Mouse (Mus musculus) frontal cortex, adult 2 months (tissue): ENCODE data around the gene Car5a. TPM values are rescaled to one million over a fixed set of nuclear protein-coding genes. Genes with fewer than 3 reads are reported as not detected.

Source experiments
- DNase-seq, 2 experiments: peaks; one replicate each; pipeline ENCODE4 v3.0.0; 2022; ENCODE audit warnings: low spot score in 1 of 2; ENCODE audit errors: extremely low spot score in 1 of 2
- polyA plus RNA-seq: library from polyadenylated mRNA; depleted of rRNA; stranded (reverse); fragments of >200 nt; gene quantifications from 2 replicates; pipeline ENCODE4 v1.2.3, GENCODE M21; 2012; rRNA removed

Car5a gene
- 0.34 and 0.40 TPM in 2 replicates for polyA plus RNA-seq

DNA sequence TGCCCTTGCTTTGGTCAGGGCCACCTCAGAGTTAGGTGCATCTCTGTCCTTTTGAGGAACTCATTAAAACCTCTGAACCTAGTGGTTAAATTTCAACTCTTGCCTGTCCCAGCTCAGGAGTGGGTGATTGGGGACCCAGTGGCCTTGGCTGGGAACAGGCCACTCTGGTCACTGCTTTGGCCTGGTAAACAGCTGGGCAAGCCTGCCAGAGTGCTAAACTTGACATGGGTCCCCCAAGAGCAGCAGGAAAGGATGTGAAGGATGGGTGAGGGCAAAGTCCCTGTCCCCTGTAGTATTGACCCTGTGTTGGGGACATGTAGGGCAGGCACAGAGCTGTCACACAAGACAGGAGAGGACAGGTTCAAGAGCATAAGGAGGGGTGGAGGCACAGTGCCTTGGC, at the start of gene Car5a:
Car5a (minus strand) TSS at position 74 of the 400 bp plus-strand sequence.
- DNase-seq: no peak

DNA sequence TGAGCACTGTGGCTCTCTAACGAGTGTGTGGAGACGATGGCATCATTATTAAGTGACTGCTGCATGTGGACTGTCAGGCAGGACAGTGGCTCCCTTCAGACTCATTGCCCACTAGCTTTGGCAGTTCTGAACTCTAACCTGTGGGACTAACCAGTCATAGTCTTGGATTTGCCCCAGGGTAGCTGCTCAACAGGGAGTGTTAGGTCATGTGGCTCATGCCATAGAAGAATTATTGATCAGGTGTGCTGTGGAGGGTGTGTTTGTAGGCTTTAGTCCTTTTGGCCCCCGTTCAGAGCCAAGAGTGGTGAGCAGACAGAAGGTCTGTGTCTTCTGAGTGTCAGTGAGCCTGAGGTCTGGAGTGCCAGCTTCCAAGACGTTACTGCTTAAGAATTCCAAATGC, 48.2 kb upstream of the Car5a start:
- DNase-seq: no peak

DNA sequence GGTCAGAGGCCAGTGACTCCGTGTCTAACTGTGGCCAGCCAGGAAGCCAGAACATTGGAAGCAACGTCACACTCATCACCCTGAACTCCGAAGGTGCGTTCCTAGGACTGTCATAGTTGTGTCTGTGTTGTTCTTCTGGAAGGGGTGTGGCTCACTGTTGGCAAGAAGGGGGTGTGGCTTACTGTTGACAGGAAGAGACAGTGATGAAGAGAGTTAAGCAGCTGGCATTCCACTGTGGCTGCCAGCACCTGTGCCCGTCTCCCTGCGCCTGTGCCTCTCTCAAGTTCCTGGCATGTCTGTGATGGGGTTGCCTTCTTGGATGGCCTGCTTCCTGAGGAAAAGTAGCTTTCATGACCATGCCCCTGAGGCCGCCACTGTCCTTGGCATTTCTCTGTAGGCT, 46.9 kb upstream of the Car5a start:
- no peak for DNase-seq

DNA sequence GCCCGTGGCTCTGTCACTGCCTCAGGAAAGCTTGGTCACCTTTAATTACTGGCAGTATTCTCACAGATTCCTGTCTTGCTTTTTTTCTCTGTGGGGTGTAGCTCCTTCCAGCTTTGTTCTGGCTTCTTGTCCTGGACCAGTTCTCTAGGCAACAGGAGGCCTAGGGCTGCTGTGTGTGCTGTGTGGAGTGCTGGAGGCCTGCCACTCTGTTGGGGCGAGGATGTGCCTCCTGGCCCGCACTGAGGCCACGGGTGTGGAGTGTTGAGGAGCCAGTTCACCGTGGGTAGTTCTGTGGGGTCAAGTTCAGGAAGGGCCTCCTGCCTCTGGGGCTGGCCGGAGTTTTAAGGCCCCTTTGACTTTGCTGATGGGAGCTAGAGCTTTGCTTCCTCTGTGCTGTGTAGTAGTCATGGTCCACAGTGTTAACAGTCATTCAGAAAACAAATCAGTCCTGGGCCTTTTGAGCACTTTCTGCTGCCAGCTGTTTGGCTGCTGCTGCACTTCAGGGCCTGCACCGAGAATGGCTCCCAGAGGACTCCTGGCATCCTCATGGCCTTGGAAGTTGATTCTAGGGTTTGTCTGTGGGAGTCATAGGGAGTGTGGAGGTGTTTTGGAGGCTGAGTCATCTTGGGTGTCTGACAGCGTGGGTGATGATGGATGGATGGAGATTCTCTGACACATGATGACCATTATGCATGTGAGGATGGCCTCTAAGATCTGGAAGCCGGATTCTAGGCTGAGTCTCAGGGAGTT, 46.0 kb upstream of the Car5a start:
- DNase-seq: no peak

DNA sequence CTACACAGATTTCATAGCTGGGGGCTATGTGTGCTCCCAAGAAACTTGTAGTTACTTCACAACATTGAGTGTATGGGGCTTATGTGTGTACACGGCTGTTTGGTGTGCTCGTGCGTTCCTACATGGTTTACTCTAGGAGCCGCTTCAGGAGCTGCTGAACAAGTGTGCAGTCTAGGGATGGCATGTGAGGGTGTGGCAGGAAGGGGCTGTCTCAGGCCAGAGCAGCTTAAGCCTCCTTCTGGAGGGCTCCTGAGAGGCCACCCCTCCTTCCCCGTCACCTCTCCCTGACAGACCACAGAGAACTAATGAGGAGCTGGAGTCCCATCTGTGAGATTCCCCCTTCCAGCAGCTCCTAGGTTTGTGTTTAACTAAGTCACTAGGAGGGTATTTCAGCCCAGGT, 43.2 kb upstream of the Car5a start:
- no peak for DNase-seq

DNA sequence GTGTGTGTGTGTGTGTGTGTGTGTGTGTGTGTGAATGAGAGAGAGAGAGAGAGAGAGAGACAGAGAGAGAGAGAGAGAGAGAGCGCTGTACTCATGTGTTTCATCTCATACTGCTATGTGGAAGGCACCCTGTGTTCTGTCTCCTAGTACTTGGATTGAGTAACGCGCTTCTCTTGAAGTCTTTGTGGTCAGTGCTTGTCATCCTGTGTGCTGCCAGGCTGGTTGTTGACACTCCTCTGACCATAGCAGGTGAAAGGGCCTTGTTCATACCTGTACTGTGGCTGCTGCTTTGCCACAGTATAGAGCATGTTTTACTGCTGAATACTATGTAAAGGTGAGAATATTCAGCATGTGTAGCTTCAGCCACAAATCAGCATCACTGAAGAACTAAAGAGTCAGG, 41.0 kb upstream of the Car5a start:
- no peak for DNase-seq

DNA sequence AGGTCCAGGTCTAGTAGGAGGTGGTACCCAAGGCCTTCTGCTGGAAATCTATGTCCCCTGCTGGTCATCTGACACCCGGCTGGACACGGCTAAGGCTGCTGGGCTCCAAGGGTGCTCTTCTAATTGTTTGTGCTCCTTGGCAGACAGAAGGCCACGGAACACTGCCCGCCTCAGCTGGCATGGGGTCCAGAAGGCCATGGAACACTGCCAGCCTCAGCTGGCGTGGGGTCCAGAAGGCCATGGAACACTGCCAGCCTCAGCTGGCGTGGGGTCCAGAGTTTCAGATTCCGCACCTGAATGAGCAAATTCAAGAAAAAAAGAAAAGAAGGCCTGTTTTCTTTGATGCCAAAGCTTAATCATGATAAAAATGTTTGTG, 36.8 kb upstream of the Car5a start:
- DNase-seq: no peak

DNA sequence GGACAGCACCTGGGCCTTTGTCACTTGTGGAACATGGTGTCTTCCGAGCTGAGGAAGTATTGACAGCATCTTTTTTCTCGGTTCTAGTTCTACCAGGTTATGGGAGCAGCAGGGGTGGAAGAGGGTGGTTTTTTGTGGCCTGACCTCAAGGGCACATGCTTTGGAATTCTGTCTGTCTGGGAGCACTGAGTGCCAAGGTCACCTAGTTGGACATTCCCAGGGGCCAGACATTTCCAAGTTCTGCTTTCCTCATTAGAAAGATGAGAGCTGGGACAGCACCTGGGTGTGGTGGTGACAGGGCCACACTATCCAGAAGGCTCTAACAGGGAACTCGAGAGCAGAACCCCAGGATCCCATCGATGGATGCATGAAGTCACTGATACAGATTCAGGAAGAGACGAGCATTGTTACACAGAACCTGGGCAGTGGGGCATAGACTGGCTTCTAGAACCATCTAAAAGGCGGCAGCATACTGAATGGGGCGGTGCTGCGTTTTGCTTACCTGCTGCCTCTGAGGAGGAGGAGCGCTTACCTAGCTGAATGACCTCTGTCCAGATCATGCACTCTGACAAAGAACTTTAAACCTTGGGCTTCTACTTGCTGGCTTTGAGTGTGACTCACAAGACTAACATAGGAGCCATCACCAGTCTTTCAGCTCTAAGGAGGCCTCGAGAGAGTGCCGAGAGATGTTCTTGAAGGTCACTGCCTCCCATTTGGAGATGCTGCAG, 36.3 kb upstream of the Car5a start:
- no peak for DNase-seq

DNA sequence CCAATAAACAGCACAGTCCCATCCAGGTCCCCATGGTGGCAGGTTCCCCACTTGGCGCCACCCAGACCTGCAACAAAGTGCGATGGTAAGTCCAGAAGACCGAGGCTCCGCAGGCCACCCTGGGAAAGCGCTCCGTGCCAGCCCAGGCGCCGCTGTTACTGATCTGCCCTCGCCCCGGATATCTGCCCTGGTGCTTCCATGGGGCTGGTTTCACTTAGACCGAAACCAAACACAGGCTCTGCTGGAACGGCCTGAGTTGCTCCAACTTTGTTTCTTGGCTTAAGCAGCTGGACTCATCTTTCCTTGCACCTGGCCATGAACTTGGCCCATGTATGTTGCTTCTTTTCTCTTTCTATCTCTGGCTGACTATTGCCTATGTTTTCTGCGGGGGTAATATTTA, 34.0 kb upstream of the Car5a start:
- DNase-seq: no peak

DNA sequence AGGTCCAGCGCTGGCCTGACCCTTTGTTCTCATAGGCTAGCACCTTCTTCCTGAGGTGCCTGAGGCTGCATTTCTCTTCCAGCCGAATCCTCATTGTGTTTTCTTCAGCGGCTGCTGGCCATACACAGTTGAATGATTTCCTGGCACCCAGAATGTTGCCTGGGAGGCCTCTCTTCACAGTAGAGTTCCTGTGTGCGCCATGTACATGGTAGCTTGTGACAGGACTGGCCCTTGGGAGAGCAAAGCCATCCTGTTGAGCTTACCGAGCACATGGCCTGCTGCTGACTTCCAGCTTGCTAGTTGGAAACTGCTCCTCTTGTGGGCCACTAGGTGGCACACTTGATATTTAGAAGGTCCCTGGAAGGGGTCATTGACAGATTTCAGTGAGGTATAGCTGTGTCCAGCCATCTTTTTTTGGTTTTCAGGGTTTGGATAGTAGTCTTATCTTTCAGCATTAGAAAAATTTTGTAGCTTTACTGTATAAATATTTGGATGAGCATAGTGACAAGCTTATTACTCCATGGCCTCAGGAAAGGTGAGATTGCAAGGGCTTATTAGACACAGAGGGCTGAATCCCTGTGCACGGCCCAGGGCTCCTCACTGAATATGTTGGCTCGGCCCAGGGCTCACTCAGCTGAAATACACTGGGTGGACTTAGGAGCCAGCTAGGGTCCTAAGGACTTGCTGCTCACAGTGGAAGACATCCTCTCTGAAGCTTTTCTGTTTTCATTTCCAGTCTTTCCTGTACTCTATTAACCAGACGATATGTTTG, 33.3 kb upstream of the Car5a start:
- peak in 1 of 2 experiments; percentile 64 for DNase-seq

DNA sequence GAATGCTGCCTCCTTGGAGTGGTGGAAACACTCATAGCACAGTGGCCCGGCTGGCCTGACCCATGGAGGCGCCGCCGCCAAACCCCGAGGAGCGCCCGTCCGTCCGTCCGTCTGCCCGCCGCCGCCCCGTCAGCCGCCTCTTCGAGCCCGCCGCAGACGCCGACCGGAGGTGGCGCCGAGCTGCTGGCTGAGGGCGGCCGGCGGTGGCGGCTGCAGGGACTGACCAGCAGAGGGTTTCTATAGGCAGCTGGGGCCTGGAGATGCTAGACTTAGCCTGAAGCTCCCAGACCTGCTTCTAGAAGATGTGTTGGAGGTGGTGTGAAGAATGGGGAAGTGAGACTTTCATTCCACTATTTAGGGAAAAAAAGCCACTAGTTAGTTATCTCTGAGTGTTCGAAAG, 29.2 kb upstream of the Car5a start:
- DNase-seq: no peak

DNA sequence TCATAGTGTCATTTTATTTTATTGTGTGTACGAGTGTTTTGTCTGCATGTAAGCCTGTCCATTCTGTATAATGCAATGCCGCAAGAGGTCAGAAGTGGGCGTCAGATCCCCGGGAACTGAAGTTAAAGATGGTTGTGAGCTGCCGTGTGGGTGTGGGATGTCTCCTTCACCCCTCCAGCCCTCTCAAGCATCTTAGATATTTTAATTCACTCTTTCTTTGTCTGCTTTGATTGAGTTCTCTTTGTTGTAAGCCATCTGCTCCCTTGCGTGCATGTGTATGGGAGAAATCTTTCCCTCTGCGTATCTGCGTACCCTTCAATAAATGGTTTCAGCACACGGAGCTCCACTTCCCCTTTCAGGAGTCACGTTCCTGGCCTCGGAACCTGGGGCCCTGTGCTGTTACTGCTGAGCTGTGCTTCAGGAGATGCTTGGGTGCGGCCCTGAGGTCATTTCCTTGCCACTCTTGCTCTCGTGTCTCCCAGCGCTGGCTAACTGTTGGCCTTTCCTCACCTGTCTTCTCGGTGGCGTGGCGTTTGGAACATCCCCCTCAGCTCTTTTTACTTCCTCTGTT, 26.9 kb upstream of the Car5a start:
- no peak for DNase-seq

DNA sequence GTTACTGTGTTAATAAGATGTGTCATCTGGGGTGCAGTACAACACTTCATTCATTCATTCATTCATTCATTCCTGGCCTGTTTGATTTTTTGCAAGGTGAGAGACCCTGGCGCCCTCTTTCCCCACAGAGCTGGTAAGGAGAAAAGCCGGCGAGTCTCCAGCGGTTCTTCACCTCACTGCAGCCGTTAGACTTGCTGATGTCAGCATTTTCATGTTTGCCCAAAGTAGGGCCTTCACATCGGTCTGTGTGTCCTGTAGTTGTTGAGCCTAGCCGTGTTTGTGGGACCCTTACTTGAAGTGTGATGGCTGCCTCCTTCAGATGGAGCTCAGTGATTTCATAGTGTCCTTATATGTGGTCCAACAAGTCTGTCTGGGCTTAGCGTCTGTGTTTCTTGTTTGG, 25.5 kb upstream of the Car5a start:
- DNase-seq: no peak

DNA sequence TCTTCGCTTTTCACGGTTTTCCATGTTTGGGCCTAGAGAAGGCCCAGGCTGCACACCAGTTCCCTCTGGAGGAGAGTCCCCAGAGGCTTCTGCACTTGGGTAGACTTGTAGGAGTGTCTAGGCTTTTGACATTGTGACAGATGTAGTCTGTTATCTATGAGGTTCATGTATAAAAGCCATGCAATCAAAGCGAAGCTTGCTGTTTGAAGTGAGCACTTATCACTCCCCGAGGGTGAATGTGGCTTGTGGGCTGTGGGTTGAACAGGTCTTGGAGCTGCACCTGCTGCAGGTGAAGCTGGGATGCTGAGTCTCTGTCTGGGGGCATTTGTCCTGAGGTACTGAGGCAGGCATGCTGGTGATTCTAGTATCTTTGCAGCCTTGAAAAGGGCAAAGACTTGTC, 23.8 kb upstream of the Car5a start:
- DNase-seq: no peak

DNA sequence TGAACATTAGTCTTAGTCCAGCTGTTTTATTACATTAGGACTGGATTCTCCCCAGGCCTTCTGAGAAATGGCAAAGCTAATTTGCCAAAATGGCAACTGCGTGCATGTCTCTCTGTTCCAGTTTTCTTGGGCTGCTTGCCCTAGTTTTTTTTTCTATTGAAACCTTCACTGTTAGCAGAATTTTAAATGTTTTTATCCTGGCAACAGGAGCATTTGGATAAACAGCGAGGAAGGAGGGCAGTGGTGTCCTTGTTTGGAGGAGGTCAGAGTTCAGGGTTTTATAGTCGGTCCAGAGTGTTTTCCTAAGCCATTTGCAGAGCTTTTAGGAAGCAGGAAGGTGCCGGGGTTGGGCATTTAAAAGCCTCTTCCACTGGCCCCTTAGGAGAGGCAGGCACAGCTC, 23.3 kb upstream of the Car5a start:
- DNase-seq: no peak

DNA sequence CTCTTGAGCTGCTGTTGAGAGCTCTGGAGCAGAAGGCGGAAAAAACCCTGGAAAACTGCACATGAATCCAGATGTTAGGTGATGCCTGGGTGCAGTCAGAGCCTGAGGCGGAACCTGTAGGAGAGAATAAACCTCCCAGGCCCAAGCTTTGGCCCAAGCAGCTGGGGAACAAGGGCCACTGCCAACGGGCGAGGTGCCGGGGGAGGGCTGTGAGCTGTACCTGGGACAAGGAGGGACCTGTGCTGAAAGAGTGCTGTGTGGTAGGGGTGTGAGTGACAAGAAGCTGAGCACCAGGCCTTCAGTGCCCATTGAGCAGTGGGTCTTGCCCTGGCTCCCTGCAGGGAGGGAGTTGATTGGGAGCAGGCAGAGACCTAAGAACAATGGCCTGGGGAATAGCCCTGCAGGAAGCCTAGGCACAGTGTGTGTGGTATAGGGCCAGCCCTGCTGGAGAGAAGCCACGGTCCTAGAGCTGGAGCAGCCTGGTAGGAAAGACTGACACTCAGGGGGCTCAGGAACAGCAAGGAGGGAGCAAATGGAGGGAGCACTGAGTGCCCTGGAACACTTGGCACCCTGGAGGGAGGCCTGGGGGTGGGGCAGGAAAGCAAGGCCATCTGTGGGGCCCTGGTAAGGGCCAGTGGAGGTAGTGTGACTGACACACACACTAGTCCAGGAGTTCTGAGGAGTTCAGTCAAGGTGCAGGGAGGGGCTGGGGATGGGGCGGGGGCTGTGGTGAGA, 22.2 kb upstream of the Car5a start:
- no peak for DNase-seq

DNA sequence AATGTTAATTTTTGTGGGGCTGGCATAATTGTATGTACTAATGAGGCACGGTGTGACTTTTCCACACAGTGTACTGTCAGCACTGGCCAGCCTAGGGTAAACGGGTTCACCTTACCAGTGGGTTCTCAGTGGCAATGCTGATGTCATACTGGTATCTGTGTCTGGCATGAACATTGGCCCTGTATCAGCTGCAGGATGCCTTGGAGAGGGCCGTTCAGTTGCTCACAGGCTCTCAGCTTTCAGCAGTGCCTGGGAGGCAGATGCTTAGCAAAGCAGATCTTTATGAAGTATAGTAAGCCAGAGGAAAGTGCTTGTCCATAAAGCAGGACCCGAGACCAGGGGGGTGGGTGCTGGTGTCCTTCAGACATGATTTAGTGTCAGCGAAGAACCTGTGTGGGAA, 21.4 kb upstream of the Car5a start:
- no peak for DNase-seq

DNA sequence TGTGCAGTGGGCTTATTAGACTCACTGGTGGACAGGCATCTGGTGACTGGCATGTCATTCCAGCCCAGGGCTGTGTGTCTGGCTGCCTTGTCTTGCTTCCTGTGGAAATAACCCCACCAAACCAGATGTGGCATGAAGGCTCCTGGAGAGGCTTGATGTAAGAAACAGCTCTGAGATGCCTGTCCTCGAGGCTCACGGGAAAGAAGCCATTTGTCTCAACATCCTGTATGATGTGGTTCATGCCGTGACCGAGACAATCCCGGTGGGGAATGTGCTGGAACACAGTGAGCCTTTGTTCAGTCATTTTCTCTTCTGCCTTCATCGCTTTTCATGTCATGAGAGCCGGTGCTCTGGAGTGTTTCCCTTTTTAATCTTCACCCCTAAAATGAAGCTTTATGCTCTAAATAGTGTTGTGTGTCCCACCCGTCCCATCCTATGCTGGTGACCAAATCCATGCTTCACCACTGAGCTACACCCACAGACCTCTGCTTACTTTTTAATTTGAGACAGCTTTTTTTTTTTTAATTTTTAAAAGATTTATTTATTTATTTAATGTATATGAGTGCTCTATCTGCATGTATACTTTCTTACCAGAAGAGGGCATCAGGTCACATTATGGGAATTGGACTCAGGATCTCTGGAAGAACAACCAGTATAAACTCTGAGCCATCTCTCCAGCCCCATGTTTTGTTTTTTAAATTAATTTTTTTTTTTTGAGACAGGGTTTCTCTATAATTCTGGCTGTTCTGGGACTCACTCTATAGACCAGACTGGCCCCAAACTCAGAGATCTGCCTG, 20.2 kb upstream of the Car5a start:
- DNase-seq: no peak

DNA sequence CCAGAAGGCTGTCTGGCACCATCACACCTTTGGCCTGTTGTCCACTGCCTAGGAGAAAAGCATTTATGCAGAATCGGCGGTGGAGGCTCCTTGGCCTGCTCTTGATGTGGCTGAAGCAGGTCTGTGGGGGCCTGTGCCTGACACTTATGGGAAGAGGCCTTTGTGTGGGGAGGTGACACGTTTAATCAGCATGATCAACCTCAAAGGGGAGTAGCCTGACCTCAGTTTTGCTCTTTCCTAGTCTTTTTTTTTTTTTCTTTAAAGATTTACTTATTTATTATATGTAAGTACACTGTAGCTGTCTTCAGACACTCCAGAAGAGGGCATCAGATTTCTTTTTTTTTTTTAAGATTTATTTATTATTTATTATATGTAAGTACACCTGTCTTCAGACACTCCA, 18.2 kb upstream of the Car5a start:
- DNase-seq: no peak

DNA sequence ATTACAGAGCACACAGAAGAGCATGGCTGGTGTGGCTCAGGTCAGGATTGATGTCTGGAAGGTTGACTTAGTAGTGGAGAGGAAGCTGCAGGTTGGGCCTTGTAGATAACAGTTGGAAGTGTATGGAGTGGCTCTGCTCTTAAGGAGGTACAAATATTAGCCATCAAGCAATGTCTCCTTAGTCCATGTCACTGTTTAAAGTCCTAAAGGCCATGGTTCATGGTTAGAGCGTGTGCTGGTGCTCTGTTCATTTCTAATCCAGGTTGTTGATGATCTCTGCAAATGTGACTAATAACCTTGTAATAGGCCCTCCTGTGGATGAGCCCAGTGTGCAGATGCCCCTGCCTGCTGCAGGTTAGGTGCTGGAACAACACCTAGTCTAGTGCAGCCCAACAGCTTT, 13.7 kb upstream of the Car5a start:
- no peak for DNase-seq
